Mouse (Mus musculus) urinary bladder, postnatal 36 days (tissue): ENCODE data around the gene Fam19a5.

Experiments
- DNase-seq, 2 experiments: peaks; one replicate each; pipeline ENCODE4 v3.0.0; 2022; ENCODE audit warnings: low spot score in 2 of 2, mixed read lengths in 1 of 2

Fam19a5 gene

GRCm38 (mm10) chr15:87596731-87597130, 52.6 kb downstream of the Fam19a5 start:
- no peak for DNase-seq

- DNase-seq = peak; percentile 72 to 75
Observed at GRCm38 (mm10) chr15:87597149-87597548, 53.0 kb downstream of the Fam19a5 start.

- DNase-seq = no peak
Observed at GRCm38 (mm10) chr15:87597766-87598165, 53.7 kb downstream of the Fam19a5 start.

- DNase-seq = no peak
Observed at GRCm38 (mm10) chr15:87598636-87599035, 54.5 kb downstream of the Fam19a5 start.

GRCm38 (mm10) chr15:87603316-87603715, 59.2 kb downstream of the Fam19a5 start:
- no peak for DNase-seq

GRCm38 (mm10) chr15:87605504-87606280, 61.6 kb downstream of the Fam19a5 start:
- no peak for DNase-seq

- DNase-seq = no peak
Observed at GRCm38 (mm10) chr15:87606702-87607101, 62.6 kb downstream of the Fam19a5 start.

- DNase-seq = no peak
Observed at GRCm38 (mm10) chr15:87609236-87609635, 65.1 kb downstream of the Fam19a5 start.

GRCm38 (mm10) chr15:87623966-87624609, 80.0 kb downstream of the Fam19a5 start:
- peak; percentile 53 to 82 for DNase-seq

- no peak for DNase-seq
Observed at GRCm38 (mm10) chr15:87624610-87625091, 80.6 kb downstream of the Fam19a5 start.

GRCm38 (mm10) chr15:87625236-87626023, 81.3 kb downstream of the Fam19a5 start:
- peak; percentile 81 to 85 for DNase-seq

GRCm38 (mm10) chr15:87635272-87635671, 91.2 kb downstream of the Fam19a5 start:
- DNase-seq = no peak

- no peak for DNase-seq
Observed at GRCm38 (mm10) chr15:87636407-87636806, 92.3 kb downstream of the Fam19a5 start.

GRCm38 (mm10) chr15:87637234-87637633, 93.1 kb downstream of the Fam19a5 start:
- DNase-seq = no peak

- no peak for DNase-seq
Observed at GRCm38 (mm10) chr15:87638270-87638669, 94.2 kb downstream of the Fam19a5 start.

GRCm38 (mm10) chr15:87646313-87647061, 102.4 kb downstream of the Fam19a5 start:
- no peak for DNase-seq

- no peak for DNase-seq
Observed at GRCm38 (mm10) chr15:87649651-87650050, 105.6 kb downstream of the Fam19a5 start.

- DNase-seq = no peak
Observed at GRCm38 (mm10) chr15:87654551-87654950, 110.5 kb downstream of the Fam19a5 start.

GRCm38 (mm10) chr15:87656496-87657155, 112.5 kb downstream of the Fam19a5 start:
- no peak for DNase-seq

GRCm38 (mm10) chr15:87659729-87660128, 115.6 kb downstream of the Fam19a5 start:
- no peak for DNase-seq

- no peak for DNase-seq
Observed at GRCm38 (mm10) chr15:87661954-87662353, 117.9 kb downstream of the Fam19a5 start.
